Mouse (Mus musculus) hindbrain, embryonic 10.5 days (tissue): ENCODE results near the gene Gm10643. TPM values are rescaled to one million over a fixed set of nuclear protein-coding genes. Genes with fewer than 3 reads are reported as not detected.
A peak's percentile ranks its signal among the peaks of the same experiment; 100 is the strongest.

Experiments used
- DNase-seq: peaks from one replicate; pipeline ENCODE4 v3.0.0-alpha.2; 2017; ENCODE audit warnings: low spot score
- H3K27ac ChIP-seq: fragments of 300-500 bp; sonication (generic); 2 replicates; pipeline ENCODE4 v1.5.1; 2016; ENCODE audit warnings: mild to moderate bottlenecking, moderate library complexity
- H3K27me3 ChIP-seq: fragments of 300-500 bp; sonication (generic); 2 replicates; pipeline ENCODE4 v1.6.1; 2016; ENCODE audit warnings: mild to moderate bottlenecking; ENCODE audit not compliant: poor library complexity, insufficient read depth, severe bottlenecking
- H3K36me3 ChIP-seq: fragments of 300-500 bp; sonication (generic); 2 replicates; pipeline ENCODE4 v1.6.1; 2016; ENCODE audit warnings: mild to moderate bottlenecking, moderate library complexity
- H3K4me1 ChIP-seq: fragments of 300-500 bp; sonication (generic); replicated peaks from 2 replicates; pipeline ENCODE4 v1.6.1; 2016; ENCODE audit warnings: mild to moderate bottlenecking
- H3K4me3 ChIP-seq: fragments of 300-500 bp; sonication (generic); 2 replicates; pipeline ENCODE4 v1.5.1; 2016; ENCODE audit warnings: mild to moderate bottlenecking, moderate library complexity
- H3K9me3 ChIP-seq: fragments of 300-500 bp; sonication (generic); 2 replicates; pipeline ENCODE4 v1.6.1; 2016; ENCODE audit warnings: mild to moderate bottlenecking, moderate library complexity
- WGBS: fragments of 180-500 bp; shearing (Covaris S2); methylation state at CpG from one replicate; pipeline ENCODE4 v1.1.7; 2016; 5-methylcytosine and 5-hydroxymethylcytosine counted together
- polyA plus RNA-seq: library from polyadenylated mRNA; unstranded; fragments of >200 nt; fragmentation: Nextera tagmentation; extraction: Ambion mirVana; gene quantifications from 2 replicates; pipeline ENCODE4 v1.2.1, GENCODE M21; 2016

Gene Gm10643
- polyA plus RNA-seq, 1 experiment from 2014 or later: 1.8 TPM

DNA sequence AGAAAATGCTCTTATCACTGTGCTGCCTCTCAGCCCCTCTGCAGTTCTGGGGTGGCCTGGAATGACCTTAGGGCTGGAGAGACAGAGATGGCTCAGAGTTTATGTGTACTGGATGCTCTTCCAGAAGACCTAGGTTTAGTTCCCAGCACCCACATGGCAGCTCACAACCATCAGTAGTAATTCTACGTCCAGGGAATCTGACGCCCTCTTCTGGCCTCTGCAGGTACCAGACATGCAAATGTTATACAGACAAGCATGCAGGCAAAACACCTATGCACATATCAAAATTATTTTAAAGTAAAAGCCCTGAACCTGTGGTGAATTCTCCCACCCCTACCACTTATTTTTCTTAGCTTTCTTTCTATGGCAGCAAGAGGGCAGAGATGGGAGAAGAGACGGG is 18.4 kb downstream of the Gm10643 start:
- Histone ChIP-seq H3K9me3 (no peaks in the 10 kb centered on the region), H3K36me3 (no peaks in the 10 kb centered on the region), H3K4me1 (peaks cover 35% of the 10 kb centered on the region), H3K27me3 (peaks cover 60% of the 10 kb centered on the region), H3K27ac (no peak overlapping the region), H3K4me3 (no peak overlapping the region)
- WGBS: 79% methylated on average over 3 of the region's 3 CpGs
- DNase-seq: no peak

DNA sequence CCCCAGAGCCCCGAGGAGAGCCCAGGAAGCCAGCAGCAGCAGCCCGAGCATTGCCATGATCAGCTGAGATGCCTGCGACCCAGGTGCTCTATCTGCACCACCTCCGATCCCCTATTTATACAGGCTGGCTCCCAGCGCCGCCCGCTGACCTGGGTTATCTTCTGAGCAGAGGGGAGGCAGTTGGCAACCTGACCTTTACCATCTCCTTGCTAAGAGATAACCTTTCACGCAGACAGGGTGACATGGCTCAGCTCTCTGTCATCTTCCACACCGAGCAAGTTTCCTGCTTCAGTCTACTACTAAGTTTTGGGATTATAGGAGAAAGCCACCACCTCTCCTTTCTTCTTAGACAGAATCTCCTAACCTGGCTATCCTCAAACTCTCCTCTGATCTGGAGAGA is 20.0 kb downstream of the Gm10643 start, which contains the start of gene Rln3:
Rln3 (minus strand) TSS at position 101 of the 400 bp plus-strand sequence.
- Histone ChIP-seq H3K36me3 (no peaks in the 10 kb centered on the region), H3K27ac (no peak within 1 kb of the TSS), H3K4me1 (peaks cover 24% of the 10 kb centered on the region), H3K4me3 (peak within 1 kb of the TSS; percentile 27), H3K9me3 (no peaks in the 10 kb centered on the region), H3K27me3 (peaks cover 76% of the 10 kb centered on the region)
- no peak for DNase-seq
- 8% methylated on average over 9 of the region's 9 CpGs for WGBS

DNA sequence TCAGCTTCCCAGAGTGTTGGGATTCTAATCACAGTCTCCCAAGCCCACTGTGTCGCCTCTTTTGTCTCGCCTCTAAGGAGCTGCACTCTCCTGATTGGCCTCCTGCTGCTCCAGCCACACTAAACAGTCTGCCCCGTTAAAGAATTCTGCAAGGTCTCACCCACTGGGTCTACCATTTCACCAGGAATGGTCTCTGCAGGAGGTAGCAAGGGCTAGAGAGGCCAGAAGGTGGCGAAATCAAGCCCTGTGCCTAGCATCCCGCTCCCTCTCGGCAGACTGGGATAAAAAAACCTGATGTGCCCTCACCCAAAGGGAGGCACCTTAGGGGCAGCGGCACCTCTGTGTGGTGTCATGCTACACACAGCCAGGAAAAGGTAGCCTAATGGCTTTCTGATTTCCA is 20.8 kb downstream of the Gm10643 start:
- H3K4me1 ChIP-seq: peaks cover 27% of the 10 kb centered on the region
- H3K27me3 ChIP-seq: peaks cover 84% of the 10 kb centered on the region
- H3K9me3 ChIP-seq: no peaks in the 10 kb centered on the region
- no peak for DNase-seq
- 2% methylated on average over 7 of the region's 7 CpGs for WGBS
- peak overlapping the region; percentile 27 for H3K4me3 ChIP-seq
- H3K27ac ChIP-seq: no peak overlapping the region
- H3K36me3 ChIP-seq: no peaks in the 10 kb centered on the region

DNA sequence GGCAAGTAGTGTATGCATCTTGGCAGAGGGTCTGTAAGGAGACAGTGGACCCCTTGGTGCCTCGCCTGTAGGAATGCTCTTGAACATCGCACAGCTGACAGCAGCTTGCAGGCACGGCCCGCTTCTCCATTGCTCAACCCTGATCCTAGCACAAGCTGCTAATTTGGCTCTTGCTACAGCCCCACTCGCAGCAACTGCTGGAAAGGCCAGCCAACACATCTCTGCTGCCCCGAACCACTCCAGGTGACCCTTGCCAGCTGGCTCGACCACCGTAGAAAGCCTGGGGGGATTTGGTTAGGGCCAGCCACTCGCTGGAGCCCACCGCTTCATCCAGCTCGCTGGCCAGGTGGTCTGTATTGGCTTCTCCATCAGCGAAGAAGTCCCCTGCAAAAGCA is 22.0 kb downstream of the Gm10643 start:
- H3K4me3 ChIP-seq: peak overlapping the region; percentile 50; the same call in 1 of the 2 replicates
- 41% methylated on average over 12 of the region's 12 CpGs for WGBS
- no peaks in the 10 kb centered on the region for H3K36me3 ChIP-seq
- peaks cover 28% of the 10 kb centered on the region for H3K4me1 ChIP-seq
- no peaks in the 10 kb centered on the region for H3K9me3 ChIP-seq
- H3K27me3 ChIP-seq: peaks cover 90% of the 10 kb centered on the region
- no peak overlapping the region for H3K27ac ChIP-seq
- DNase-seq: no peak

DNA sequence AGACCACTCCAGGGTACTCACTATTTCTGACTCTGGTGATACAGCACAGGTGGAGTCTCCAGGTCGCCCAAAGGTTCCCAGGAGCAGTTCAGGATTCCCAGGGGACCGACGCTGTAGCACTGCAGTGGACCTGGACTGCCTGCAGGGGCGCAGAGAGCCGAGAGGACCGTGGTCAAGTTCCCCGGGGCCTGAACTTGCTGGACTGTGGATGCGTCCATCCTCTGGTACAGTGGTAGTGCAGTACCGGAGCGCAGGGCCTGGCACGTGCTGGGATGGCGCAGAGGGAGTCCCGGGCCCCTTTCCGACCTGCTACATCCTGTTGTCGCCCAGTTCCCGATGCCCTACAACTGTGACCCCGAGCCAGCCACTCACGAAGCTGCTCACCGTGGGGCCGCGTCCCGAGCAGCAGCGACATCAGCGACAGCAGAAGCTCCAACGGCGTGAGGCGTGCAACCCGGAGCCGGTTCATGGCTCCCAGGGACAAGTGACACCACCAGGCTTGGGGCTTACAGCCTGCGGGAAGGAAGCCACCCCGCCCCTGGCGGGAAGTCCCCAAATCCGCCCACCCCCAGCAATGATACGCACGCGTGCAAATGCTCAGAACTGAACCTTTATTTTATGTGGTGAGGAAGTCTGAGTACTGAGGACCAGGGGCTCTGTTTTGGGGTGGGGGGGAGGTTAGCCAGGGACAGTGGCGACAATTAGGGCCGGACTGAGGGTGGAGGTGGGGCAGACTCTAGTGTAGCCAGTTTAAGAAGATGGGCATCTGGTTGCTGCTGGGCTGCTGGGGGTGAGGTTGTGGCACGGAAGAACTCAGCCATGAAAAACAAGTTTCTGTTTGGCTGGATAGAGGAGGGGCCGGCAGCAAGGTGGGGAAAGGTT is 22.6 kb downstream of the Gm10643 start, which contains the start of gene Il27ra:
Il27ra (minus strand) TSS at position 524 of the 882 bp plus-strand sequence.
- H3K27me3 ChIP-seq: peaks cover 93% of the 10 kb centered on the region
- WGBS: 4% methylated on average over 40 of the region's 40 CpGs

DNA sequence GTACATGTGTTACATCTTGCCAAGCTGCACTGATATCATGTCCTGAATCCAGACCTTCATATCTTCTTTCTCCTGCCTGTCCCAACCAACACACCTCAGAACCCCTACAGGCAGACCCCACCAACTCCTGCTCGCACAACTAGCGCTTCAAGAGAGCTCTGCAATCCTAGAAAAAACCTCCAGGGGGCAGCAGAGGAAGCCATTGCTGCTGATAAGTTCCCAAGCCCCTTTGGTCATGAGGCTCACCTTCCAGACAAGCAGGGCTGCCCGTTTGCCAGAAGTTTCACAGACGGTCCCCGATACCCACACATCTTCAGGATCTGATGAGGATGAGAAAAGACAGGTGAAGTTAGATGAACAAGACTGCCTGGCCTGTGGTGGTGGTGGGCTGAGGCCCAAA is 25.9 kb downstream of the Gm10643 start:
- WGBS: 15% methylated on average over 5 of the region's 5 CpGs
- DNase-seq: peak; percentile 84
- no peaks in the 10 kb centered on the region for H3K36me3 ChIP-seq
- H3K27ac ChIP-seq: no peak overlapping the region
- no peak overlapping the region for H3K4me3 ChIP-seq
- H3K27me3 ChIP-seq: peaks cover 78% of the 10 kb centered on the region
- H3K4me1 ChIP-seq: peaks cover 19% of the 10 kb centered on the region
- no peaks in the 10 kb centered on the region for H3K9me3 ChIP-seq

More for the DNA sequence above, 22.6 kb downstream of the Gm10643 start, which contains the start of gene Il27ra:
- Histone ChIP-seq H3K27ac (peak within 1 kb of the TSS; percentile 26; the same call in 1 of the 2 replicates), H3K36me3 (no peaks in the 10 kb centered on the region), H3K9me3 (no peaks in the 10 kb centered on the region), H3K4me1 (peaks cover 28% of the 10 kb centered on the region), H3K4me3 (peak within 1 kb of the TSS; percentile 50)
- peak; percentile 74 for DNase-seq

DNA sequence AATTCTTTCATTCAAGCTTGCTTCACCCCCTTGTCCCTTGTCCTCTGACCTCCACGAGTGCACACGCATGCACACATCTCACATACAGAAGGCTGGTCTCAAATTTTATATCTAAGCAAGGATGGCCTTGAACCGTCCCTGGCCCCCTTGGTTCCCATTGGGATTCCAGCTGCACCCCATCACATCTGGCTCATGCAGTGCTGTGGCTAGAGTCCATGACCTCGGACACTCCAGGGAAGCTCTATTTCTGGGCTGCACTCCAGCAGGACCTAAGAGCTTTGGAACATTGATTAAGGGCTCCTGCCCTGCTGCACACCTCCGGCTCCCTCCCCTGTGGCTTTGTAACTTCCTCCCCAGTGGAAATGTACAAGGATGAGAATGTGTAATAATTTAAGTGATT is 26.9 kb downstream of the Gm10643 start:
- peaks cover 77% of the 10 kb centered on the region for H3K27me3 ChIP-seq
- DNase-seq: no peak
- H3K36me3 ChIP-seq: no peaks in the 10 kb centered on the region
- H3K4me3 ChIP-seq: no peak overlapping the region
- no peaks in the 10 kb centered on the region for H3K9me3 ChIP-seq
- H3K4me1 ChIP-seq: peaks cover 16% of the 10 kb centered on the region
- no peak overlapping the region for H3K27ac ChIP-seq
- WGBS: 83% methylated on average over 5 of the region's 5 CpGs

DNA sequence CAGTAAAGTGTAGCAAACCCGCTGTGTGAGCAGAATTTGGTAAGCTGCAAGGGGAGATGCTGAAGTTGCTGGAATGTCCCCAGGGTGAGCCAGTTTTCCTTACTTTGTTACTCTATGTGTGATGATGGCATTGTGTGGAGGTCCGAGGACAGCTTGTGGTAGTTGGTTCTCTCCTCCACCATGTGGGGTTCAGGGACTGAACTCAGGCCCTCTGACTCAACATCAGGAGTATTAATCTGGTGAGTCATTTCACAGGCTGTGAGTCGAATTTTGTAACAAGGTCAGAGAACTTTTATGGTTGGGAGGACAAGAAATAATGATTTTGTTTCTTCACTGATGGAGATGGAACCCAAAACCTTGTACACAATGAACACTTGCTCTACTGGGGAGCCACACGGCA is 32.2 kb downstream of the Gm10643 start:
- 81% methylated on average over 4 of the region's 4 CpGs for WGBS
- DNase-seq: no peak
- H3K27ac ChIP-seq: no peak overlapping the region

DNA sequence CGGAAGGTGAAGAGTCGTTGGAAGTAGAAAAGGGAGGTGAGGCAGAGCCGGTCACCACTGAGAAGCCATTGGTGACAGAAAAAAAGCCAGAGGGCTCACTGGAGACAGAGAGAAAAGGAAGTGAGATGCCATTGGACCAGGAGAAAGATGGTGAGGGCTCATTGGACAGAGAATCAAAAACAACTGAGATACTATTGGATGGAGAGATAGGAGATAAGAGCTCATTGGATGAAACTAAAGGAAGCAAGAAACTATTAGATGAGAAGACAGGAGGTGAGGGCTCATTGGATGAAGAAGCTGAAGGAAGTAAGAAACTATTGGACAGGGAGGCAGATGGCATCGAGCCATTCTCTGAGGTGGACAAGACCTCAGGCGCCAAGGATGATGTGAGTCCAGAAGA is 35.7 kb downstream of the Gm10643 start:
- H3K4me3 ChIP-seq: no peak overlapping the region
- no peaks in the 10 kb centered on the region for H3K36me3 ChIP-seq
- no peak overlapping the region for H3K27ac ChIP-seq
- H3K9me3 ChIP-seq: no peaks in the 10 kb centered on the region
- no peak for DNase-seq
- WGBS: 89% methylated on average over 5 of the region's 5 CpGs
- peaks cover 29% of the 10 kb centered on the region for H3K4me1 ChIP-seq
- peaks cover 59% of the 10 kb centered on the region for H3K27me3 ChIP-seq

More for the DNA sequence above, 32.2 kb downstream of the Gm10643 start:
- peaks cover 42% of the 10 kb centered on the region for H3K27me3 ChIP-seq
- no peak overlapping the region for H3K4me3 ChIP-seq
- no peaks in the 10 kb centered on the region for H3K9me3 ChIP-seq
- H3K4me1 ChIP-seq: 0 out of 2 replicates have a peak, but pooled peaks cover 6% of the 10 kb centered on the region
- H3K36me3 ChIP-seq: no peaks in the 10 kb centered on the region

DNA sequence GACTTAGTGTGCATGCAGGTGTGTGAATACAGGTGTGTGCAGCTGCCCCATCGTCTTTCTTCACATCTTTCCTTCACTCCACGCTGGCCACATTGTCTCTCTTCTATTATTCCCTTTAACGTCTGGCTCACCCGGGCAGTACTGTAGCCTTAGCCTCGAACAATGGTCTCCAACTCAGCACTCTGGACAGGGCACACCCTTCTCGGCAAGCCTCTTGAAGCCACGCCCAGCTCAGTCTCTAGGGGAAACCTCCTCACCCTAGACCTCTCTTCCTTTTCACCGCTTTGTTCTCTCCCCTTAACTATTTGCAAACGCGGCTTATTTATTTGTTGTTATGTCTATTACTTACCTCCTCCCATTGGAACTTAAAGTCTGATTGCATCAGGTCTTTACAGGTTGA is 37.5 kb downstream of the Gm10643 start:
- peaks cover 42% of the 10 kb centered on the region for H3K4me1 ChIP-seq
- no peaks in the 10 kb centered on the region for H3K36me3 ChIP-seq
- H3K27ac ChIP-seq: no peak overlapping the region
- no peak overlapping the region for H3K4me3 ChIP-seq
- DNase-seq: no peak
- peaks cover 63% of the 10 kb centered on the region for H3K27me3 ChIP-seq
- H3K9me3 ChIP-seq: no peaks in the 10 kb centered on the region
- WGBS: 11% methylated on average over 10 of the region's 10 CpGs

DNA sequence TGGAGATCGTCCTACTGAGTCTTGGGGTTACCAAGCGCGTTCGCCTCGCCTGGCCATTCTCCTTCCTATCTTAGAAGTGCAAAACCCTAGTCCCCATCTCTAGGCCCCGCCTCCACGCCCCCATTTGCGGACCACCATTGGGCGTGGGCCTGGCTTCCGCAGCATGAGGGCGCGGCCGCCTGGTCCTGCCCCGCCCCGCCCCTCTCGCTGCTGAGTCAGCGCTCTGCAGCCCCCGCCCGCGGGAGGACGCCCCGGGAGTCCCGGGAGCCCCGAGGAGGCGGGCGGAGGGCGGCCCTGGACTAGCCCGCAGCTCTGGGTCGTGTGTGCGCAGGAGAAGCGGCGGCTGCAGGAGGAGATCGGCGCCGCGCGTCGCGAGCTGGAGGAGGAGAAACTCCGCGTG is 39.1 kb downstream of the Gm10643 start:
- WGBS: under 1% methylated on average over 41 of the region's 41 CpGs
- H3K36me3 ChIP-seq: no peaks in the 10 kb centered on the region
- peaks cover 79% of the 10 kb centered on the region for H3K27me3 ChIP-seq
- peak overlapping the region; percentile 63 for H3K4me3 ChIP-seq
- H3K27ac ChIP-seq: peak overlapping the region; percentile 81
- peak; percentile 77 for DNase-seq
- H3K9me3 ChIP-seq: no peaks in the 10 kb centered on the region
- peaks cover 57% of the 10 kb centered on the region for H3K4me1 ChIP-seq

DNA sequence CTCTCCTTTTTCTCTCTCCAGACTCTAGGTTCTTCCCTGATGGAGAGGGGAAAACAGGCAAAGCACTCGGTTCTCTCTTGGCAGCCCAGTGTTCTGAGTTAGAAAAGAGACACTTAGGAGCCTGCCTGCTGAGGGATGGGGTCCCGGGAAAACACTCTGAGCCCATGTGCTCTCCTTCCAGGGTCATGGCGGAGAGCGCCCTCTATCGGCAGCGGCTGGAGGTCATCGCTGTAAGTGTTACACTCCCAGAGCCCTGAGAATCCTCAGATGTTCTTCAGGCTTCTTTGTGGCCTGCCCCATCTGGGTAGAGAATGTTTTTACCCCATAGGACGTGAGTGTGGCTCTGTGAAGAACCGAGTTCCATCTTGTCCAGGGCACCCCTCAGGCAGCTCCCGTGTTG is 40.8 kb downstream of the Gm10643 start:
- Histone ChIP-seq H3K27ac (no peak overlapping the region), H3K36me3 (no peaks in the 10 kb centered on the region)
- WGBS: 12% methylated on average over 10 of the region's 10 CpGs

DNA sequence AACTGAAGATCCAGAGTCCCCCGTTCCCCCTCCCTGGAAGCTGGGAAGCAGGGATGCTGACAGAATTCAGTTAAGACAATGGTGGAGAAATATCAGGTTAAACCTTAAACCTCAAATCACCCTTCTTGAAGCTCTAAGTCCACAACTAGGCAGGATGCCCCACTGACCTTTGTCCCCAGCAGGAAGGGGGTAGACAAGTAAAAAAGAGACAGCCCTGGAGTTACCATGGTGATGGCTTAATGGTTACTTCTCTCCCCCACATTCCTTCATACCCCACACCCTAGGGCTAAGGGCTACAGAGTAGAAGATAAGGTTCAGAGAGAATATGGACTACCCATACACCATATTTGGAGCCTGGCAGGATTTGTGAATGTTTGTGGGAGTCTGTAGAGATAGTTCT is 41.3 kb downstream of the Gm10643 start:
- Histone ChIP-seq H3K27ac (no peak overlapping the region), H3K4me1 (peaks cover 58% of the 10 kb centered on the region), H3K4me3 (no peak overlapping the region), H3K27me3 (peaks cover 90% of the 10 kb centered on the region), H3K36me3 (no peaks in the 10 kb centered on the region), H3K9me3 (no peaks in the 10 kb centered on the region)
- 67% methylated on average over 1 of the region's 1 CpGs for WGBS
- DNase-seq: no peak

More for the DNA sequence above, 40.8 kb downstream of the Gm10643 start:
- no peak overlapping the region for H3K4me3 ChIP-seq
- peaks cover 58% of the 10 kb centered on the region for H3K4me1 ChIP-seq
- DNase-seq: peak; percentile 76
- no peaks in the 10 kb centered on the region for H3K9me3 ChIP-seq
- peaks cover 95% of the 10 kb centered on the region for H3K27me3 ChIP-seq
